Mouse (Mus musculus): Measurements from ENCODE around the gene Arrdc2. TPM values are rescaled to one million over a fixed set of nuclear protein-coding genes. Genes with fewer than 3 reads are reported as not detected.

Gene Arrdc2
- total RNA-seq (2023) = 10 to 100 TPM; 22.2 to 25.6 TPM

DNA sequence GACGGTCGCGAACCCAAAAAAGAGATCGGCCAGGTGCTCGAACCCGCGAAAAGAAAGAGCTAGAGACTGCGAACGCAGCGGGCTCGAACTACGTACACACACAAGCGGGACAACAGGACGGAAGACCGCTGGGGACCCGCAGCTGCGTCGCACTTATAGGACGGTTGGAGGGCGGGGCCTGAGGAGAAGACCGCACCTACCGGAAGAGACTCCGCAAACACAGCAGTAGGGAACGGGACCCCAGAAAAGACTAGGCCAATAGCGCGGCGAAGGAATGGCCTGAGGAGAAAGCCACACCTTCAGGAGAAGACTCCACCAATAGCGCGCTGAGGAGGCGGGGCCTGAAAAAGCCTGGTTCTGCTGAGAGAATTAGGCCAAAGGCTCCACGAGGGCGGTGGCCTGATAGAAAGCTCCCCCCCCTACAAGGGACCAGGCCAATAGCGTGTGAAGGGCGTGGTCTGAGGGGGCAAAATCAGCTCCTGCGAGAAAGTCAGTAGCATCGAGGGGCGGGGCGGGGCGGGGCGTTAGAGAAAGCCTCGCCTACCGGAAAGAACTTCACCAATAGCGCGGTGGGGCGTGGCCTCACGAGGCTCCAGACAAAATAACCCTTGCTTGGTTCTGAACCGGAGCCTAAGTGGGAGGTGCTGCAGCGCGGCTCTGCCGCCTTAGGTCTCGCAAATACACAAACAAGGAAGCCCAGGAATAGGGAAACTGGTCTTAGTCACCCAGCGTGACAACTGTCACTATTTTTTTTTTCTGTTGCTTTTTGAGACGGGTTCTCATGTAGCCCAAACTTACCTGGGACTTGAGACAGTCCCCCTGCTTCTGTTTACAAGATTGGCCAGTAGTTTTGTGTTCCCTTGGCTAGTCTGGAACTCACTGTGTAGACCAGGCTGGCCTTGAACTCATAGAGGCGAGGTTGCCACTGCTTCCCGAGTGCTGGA lies at the start of gene Arrdc2:
Arrdc2 (minus strand) TSS at position 313 of the 944 bp plus-strand sequence.

DNA sequence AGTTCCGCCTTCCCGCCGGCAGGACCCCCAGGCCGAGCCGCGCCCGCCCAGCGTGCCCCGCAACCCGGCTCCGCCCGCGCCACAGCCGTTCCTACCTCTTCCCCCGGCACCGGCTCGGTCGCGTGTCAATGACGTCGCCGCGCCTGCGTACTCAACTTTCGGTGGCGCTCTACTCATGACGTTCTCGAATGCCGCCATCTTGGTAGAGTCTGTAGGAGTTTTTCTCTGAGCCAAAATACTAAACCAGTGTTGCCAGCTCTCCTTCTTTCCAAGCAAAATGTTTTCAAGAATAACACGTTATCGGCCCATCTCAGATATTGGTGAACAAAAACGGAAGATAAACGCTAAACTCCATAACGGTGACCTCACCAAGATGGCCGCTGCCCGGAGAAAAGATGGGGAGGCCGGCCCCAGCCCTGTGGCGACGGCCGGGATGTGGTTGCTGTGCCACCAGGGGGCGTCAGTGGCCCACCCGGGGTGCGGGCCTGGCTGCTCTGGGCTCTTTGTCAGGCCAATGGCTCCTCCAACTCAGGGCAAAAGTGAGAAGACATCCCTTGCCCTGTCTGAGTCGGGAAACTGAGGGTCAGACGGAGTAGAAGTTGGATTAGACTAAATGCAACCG lies 34.0 kb upstream of the Arrdc2 start, which contains the start of gene Ccdc124:
Ccdc124 (minus strand) TSS at position 572 of the 622 bp plus-strand sequence.

DNA sequence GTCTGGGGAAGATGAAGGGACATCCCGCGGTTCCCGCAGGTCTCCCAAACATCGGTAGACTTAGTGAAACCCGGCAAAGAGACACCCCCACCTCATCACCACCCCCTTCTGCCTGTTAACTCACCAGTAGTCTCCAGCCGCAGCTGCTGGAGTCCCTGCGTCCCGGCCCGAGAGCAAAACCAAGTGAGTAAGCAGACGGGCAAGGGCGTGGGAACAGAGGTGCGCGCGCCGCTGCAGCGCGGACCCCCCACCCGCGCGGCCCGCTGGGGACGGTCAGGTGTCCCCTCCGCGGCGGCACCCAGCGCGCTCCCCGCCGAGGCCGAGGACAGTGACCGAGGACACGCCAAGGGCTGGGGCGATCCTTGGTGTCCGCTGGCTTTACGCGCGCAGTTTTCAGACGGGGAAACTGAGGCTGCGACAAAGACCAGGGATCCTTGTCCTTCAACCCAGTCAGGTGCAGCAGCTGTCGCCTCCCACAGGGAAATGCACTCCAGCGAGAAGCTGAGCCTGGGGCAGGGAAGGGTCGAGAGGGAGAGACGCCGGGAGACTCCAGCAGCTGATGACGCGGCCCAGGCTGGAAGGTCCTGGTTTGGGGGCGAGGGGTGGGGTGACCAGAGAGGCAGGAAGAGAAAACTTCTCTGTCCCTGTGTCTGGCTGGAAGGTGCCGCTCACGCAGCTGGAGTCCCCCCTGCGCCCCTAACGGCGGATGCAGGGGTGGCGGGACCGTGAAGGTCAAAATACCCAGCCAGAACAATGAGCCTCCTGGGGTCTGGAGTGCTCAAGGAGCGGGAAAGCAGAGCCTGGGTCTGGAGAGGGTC lies 23.5 kb upstream of the Arrdc2 start, which contains the start of gene Kcnn1:
Kcnn1 (minus strand) TSS at position 435 of the 818 bp plus-strand sequence.

DNA sequence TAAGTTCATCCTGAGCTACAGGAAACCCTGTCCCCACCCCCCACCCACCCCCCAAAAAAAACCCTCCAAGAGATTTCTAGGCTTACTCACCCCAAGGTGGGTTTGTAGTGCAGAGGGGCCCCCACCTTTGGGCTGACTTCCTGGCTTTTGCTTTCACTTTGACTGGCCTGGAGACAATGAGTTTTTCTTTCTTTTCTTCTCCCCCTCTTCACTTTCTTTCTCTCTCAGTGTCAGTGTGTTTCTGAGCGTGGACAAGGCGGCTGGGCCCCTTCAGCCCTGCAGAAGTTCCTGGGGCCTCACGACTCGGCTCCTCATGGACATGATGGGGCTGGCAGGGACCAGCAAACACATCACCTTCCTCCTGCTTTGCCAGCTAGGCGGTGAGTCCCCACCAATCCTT lies 31.3 kb downstream of the Arrdc2 start, which contains the start of gene Il12rb1:
Il12rb1 (plus strand) TSS at position 211 of the 400 bp plus-strand sequence.

DNA sequence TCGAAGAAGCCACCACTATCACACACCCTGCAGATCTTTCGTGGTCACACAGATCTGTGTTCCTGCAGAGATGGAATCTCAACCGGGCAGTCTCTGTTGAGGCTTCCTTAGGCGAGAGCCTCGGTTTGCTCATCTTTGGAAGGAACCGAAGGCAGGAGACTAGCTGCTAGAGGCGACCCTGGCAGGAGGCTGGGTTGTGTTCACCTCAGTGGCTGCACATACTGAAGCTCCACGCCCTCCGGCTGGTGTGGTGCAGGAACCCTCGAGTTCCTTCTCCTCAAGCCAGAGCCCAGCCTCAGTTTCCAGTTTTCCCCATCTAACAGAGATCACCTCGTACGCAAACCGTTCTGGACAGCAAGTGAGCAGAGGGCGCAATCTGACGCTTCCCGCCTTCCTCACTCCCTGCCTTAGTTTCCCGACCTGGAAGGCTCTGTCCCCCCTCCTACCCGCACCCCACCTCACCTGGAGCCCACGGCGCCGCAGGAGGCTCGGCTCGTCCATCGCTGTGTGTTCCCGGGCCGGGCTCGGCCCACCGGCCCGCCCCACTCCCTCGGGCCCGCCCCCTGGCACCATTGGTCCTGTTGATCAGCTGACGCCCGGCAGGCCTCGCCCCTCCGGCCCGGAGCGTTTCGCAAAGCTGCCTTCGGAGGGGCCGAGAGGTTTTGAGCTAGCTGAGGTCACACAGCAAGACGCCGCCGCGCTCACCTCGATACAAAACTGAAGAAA lies 34.9 kb downstream of the Arrdc2 start, which contains the start of gene Mast3:
Mast3 (minus strand) TSS at position 574 of the 726 bp plus-strand sequence.

Other genes with a start within 250 kb of the Arrdc2 start
- gene Isyna1, start 245.3 kb downstream of the Arrdc2 start, total RNA-seq (2023) = 10 to 100 TPM; 91.5 to 93.5 TPM
- gene Ssbp4, start 230.8 kb downstream of the Arrdc2 start, total RNA-seq (2023) = 10 to 100 TPM; 41.8 to 66.9 TPM
- gene Lrrc25, start 223.6 kb downstream of the Arrdc2 start, total RNA-seq (2023) = 1 to 10 TPM; 7.7 to 7.8 TPM
- not detected for gene Gdf15, start 207.3 kb downstream of the Arrdc2 start, total RNA-seq (2023)
- gene Pgpep1, start 179.3 kb downstream of the Arrdc2 start, total RNA-seq (2023) = 10 to 100 TPM; 14.3 to 16.2 TPM
- gene Lsm4, start 166.5 kb downstream of the Arrdc2 start, total RNA-seq (2023) = 100 to 1,000 TPM; 114 to 117 TPM
- gene Jund, start 140.8 kb downstream of the Arrdc2 start, total RNA-seq (2023) = 1,000 to 10,000 TPM; 1,149 to 1,767 TPM
- gene Iqcn, start 136.3 kb downstream of the Arrdc2 start, total RNA-seq (2023) = 10 to 100 TPM; 19.0 to 55.4 TPM
- gene Gm3336, start 121.2 kb downstream of the Arrdc2 start, total RNA-seq (2023) = not detected
- 1 to 10 TPM; 3.8 to 4.3 TPM for gene Pde4c, start 116.0 kb downstream of the Arrdc2 start, total RNA-seq (2023)
- gene Rab3a, start 85.0 kb downstream of the Arrdc2 start, total RNA-seq (2023) = 10 to 100 TPM; 11.7 to 14.5 TPM
- 10 to 100 TPM; 24.5 to 25.5 TPM for gene Mpv17l2, start 78.8 kb downstream of the Arrdc2 start, total RNA-seq (2023)
- gene Pik3r2, start 63.0 kb downstream of the Arrdc2 start, total RNA-seq (2023) = 10 to 100 TPM; 26.3 to 27.3 TPM
- 100 to 1,000 TPM; 196 to 209 TPM for gene Mast3, start 34.7 kb downstream of the Arrdc2 start, total RNA-seq (2023)
- gene Il12rb1, start 31.3 kb downstream of the Arrdc2 start, total RNA-seq (2023) = under 1 TPM in 1 of 2 experiments, not detected in 1; 0.55 TPM
- gene Kcnn1, start 23.5 kb upstream of the Arrdc2 start, total RNA-seq (2023) = not detected
- gene Ccdc124, start 34.2 kb upstream of the Arrdc2 start, total RNA-seq (2023) = 10 to 100 TPM; 40.9 to 42.3 TPM
- gene Slc5a5, start 53.0 kb upstream of the Arrdc2 start, total RNA-seq (2023) = not detected
- gene Rpl18a, start 57.7 kb upstream of the Arrdc2 start, total RNA-seq (2023) = 1,000 to 10,000 TPM; 3,871 to 4,029 TPM
- 10 to 100 TPM; 64.6 to 71.3 TPM for gene Map1s, start 66.2 kb upstream of the Arrdc2 start, total RNA-seq (2023)